Mouse (Mus musculus) spleen, adult 2 months (tissue): ENCODE measurements around the gene Ntn1.

Experiments used
- CTCF ChIP-seq: fragments of 200-500 bp; IDR thresholded peaks from 2 replicates; pipeline ENCODE4 v1.5.1; 2011; ENCODE audit warnings: mild to moderate bottlenecking, inconsistent platforms; ENCODE audit not compliant: insufficient read depth, insufficient read length, insufficient replicate concordance; ENCODE audit errors: extremely low read depth
- POLR2A ChIP-seq: fragments of 200-500 bp; IDR thresholded peaks from 2 replicates; pipeline ENCODE4 v1.6.1; 2011; ENCODE audit warnings: low read depth, low read length, inconsistent platforms

DNA sequence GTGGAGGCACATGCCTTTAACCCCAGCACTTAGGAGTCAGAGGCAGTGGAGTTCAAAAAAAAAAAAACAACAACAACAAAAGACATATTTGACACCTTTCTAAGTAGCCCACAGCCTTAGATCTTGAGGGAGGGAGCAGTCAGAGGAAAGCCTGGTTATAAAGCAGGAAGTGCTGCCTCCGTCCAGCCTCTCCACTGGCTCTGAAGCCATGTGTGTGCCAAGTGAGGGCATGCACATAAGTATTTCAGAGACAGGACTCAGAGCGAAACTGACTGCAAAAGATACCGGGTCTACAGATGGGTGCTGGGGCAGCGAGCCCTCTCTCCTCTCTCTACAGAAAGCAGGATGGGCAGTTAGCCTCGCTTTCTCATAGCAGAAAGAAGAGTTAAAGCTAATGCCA lies 196.2 kb downstream of the Ntn1 start:
- TF ChIP-seq CTCF = no peak
- TF ChIP-seq POLR2A = no peak
